Mouse (Mus musculus): ENCODE data around the gene Gal3st1. TPM values are rescaled to one million over a fixed set of nuclear protein-coding genes. Genes with fewer than 3 reads are reported as not detected.

Gene Gal3st1
- polyA plus RNA-seq, 1 experiment from 2014 or later, result 10.0 TPM

GRCm38 (mm10) chr11:3963610-3964415, 19.6 kb upstream of the Gal3st1 start, which contains the start of gene Pes1:
TSS of gene Pes1 (plus strand) at chr11:3963975.
- H3K27me3 ChIP-seq, result peaks cover 13% of the 10 kb centered on the region
- TF ChIP-seq CTCF (IDR thresholded peaks at IDR 0.05), result no peak
- peak; percentile 35 for ATAC-seq
- POLR2A ChIA-PET, result no interaction called here
- CTCF ChIA-PET, result interaction anchor here (0.8 to 1.3 kb wide), 3 partner anchors 11 to 25 kb away, joined by 3 read pairs; no protein-coding TSS in a partner anchor
- DNase-seq (ENCODE audit: low read depth, low spot score), result peak; percentile 77
- in situ Hi-C loops (cut with MboI; ENCODE audit: low pct_unique_long_range_greater_than_20kb), result no loop called here

GRCm38 (mm10) chr11:3964416-3965172, 18.8 kb upstream of the Gal3st1 start:
- in situ Hi-C loops (cut with MboI; ENCODE audit: low pct_unique_long_range_greater_than_20kb), result no loop called here
- ChIA-PET POLR2A (no interaction called here), CTCF (interaction anchor here (1.1 to 1.3 kb wide), 2 partner anchors 10 to 14 kb away, joined by 3 read pairs; no protein-coding TSS in a partner anchor)
- no peak for ATAC-seq
- no peak for TF ChIP-seq CTCF (IDR thresholded peaks at IDR 0.05)
- peaks cover 9% of the 10 kb centered on the region for H3K27me3 ChIP-seq
- no peak for DNase-seq (ENCODE audit: low read depth, low spot score)

DNA sequence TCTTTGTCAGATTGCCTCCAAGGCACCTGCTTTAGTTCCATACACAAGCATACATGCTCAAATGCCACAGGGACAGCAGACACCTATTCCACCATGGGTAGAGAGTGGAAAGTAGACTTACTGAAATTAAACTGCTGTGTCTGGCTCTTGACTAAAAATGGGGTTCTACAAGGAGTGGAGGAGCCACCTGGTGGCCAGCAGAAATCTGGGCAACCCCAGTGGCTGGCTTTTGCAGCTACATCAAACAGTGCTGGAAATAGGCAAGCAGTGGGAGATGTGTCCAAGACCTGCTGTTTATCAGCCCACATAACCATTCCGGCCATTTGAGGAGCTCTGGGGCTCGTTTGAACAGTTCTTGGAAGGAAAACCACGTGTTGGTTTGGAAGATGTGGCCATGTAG, 13.6 kb upstream of the Gal3st1 start:
- CTCF ChIA-PET, result no interaction called here

GRCm38 (mm10) chr11:3970361-3970760, 13.1 kb upstream of the Gal3st1 start:
- in situ Hi-C loops (cut with MboI; ENCODE audit: low pct_unique_long_range_greater_than_20kb), result no loop called here
- ChIA-PET POLR2A (interaction anchor here (1.1 kb wide), 1 partner anchor 11 kb away, joined by 3 read pairs; no protein-coding TSS in a partner anchor), CTCF (no interaction called here)
- no peak for TF ChIP-seq CTCF (IDR thresholded peaks at IDR 0.05)
- ATAC-seq (no peak), DNase-seq (ENCODE audit: low read depth, low spot score) (no peak)
- no peaks in the 10 kb centered on the region for H3K27me3 ChIP-seq

More for the DNA sequence above, 13.6 kb upstream of the Gal3st1 start:
- no peak for TF ChIP-seq CTCF (IDR thresholded peaks at IDR 0.05)
- POLR2A ChIA-PET, result interaction anchor here (1.1 kb wide), 1 partner anchor 12 kb away, joined by 3 read pairs; no protein-coding TSS in a partner anchor
- DNase-seq (ENCODE audit: low read depth, low spot score) (no peak), ATAC-seq (no peak)
- H3K27me3 ChIP-seq, result no peaks in the 10 kb centered on the region
- in situ Hi-C loops (cut with MboI; ENCODE audit: low pct_unique_long_range_greater_than_20kb), result no loop called here

DNA sequence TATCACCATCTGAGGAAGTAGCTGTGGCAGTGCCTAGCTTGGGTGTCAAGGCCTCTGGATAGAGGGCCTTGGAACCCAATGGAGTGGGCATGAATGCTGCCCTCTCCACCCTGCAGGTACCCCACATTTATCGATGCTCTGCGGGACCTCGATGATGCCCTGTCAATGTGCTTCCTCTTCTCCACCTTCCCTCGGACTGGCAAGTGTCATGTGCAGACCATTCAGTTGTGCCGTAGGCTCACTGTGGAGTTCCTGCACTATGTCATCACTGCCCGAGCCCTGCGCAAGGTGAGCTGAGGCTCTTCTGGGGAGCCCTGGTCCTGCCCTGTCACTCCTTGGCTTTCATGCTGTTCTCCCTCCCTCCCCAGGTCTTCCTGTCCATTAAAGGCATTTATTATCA, 10.4 kb upstream of the Gal3st1 start:
- no peak for DNase-seq (ENCODE audit: low read depth, low spot score)
- POLR2A ChIA-PET, result no interaction called here
- H3K27me3 ChIP-seq, result no peaks in the 10 kb centered on the region
- no peak for TF ChIP-seq CTCF (IDR thresholded peaks at IDR 0.05)
- CTCF ChIA-PET, result no interaction called here
- ATAC-seq, result no peak
- in situ Hi-C loops (cut with MboI; ENCODE audit: low pct_unique_long_range_greater_than_20kb), result no loop called here

DNA sequence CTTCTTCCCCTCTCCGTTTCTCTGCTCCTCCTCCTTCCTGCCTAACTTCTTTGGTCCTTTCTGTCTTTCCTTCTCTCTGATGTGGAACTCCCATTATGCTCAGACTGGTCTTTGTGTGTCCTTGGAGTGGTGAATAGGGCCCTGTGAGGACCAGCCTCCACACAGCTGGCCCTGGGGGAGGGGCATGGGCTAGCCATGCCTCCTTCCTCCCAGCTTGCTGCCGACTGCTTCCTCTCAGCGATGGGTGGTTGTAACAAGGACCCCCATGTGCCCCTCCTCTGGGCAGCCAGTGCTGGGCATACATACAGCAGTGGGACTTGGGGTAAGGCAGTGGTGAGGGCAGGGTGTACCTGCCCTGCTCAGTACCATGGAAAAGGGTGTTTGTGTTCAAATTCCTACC, 9.1 kb upstream of the Gal3st1 start:
- POLR2A ChIA-PET, result no interaction called here
- CTCF ChIA-PET, result interaction anchor here (1.0 kb wide), 1 partner anchor 10 kb away, joined by 3 read pairs; the partner anchor contains the start of gene Pes1
- DNase-seq (ENCODE audit: low read depth, low spot score) (no peak), ATAC-seq (no peak)
- no peak for TF ChIP-seq CTCF (IDR thresholded peaks at IDR 0.05)
- no peaks in the 10 kb centered on the region for H3K27me3 ChIP-seq
- in situ Hi-C loops (cut with MboI; ENCODE audit: low pct_unique_long_range_greater_than_20kb), result no loop called here

GRCm38 (mm10) chr11:3976678-3977077, 6.8 kb upstream of the Gal3st1 start, which contains the start of gene 4930556J24Rik:
TSS of gene 4930556J24Rik (minus strand) at chr11:3976778.
- no peak for DNase-seq (ENCODE audit: low read depth, low spot score)
- in situ Hi-C loops (cut with MboI; ENCODE audit: low pct_unique_long_range_greater_than_20kb), result no loop called here
- H3K27me3 ChIP-seq, result no peaks in the 10 kb centered on the region
- ChIA-PET CTCF (no interaction called here), POLR2A (no interaction called here)
- no peak for TF ChIP-seq CTCF (IDR thresholded peaks at IDR 0.05)
- no peak for ATAC-seq

DNA sequence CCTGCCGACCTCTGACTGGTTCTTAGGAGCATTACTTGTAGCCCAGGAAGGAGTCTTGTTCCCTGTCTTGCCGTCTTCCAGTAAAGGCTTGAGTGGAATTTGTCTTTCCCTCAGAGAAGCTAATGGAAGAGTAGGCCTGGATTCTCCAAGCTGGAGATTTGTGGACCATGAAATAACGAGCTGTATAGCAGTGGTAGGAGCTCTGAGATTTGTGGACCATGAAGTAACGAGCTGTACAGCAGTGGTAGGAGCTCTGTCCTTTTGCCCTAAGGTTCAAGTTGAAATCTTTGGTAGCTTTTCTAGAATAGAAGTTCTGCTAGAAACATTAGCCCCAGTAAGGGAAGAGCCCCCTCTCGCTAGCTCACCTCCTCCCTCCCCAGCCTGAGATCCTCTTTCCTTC, 5.0 kb upstream of the Gal3st1 start:
- ChIA-PET POLR2A (no interaction called here), CTCF (interaction anchor here (1.1 kb wide), 1 partner anchor 14 kb away, joined by 3 read pairs; no protein-coding TSS in a partner anchor)
- TF ChIP-seq CTCF (IDR thresholded peaks at IDR 0.05), result no peak
- in situ Hi-C loops (cut with MboI; ENCODE audit: low pct_unique_long_range_greater_than_20kb), result no loop called here
- DNase-seq (ENCODE audit: low read depth, low spot score) (no peak), ATAC-seq (no peak)
- H3K27me3 ChIP-seq, result no peaks in the 10 kb centered on the region

DNA sequence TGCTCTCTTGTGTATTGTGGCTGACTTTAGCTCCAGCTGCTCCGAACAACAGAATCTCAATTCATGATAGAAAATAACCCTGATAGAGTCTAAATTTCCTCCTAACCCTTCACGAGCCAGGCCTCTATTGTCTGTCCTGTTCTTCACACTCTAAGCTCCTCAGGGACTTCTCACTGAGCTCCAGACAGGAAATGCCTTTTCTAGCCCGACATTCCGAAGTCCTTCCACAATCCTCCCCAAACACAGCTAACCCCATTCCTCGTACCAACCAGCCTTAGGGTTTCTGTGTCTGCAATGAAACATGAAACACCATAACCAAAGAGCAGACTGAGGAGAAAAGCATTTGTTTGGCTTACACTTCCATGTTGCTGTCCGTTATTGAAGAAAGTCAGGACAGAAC, 1.9 kb upstream of the Gal3st1 start:
- ChIA-PET CTCF (interaction anchor here (1.4 kb wide), 1 partner anchor 10 kb away, joined by 4 read pairs; no protein-coding TSS in a partner anchor), POLR2A (interaction anchor here (0.9 kb wide), 1 partner anchor 12 kb away, joined by 3 read pairs; no protein-coding TSS in a partner anchor)
- in situ Hi-C loops (cut with MboI; ENCODE audit: low pct_unique_long_range_greater_than_20kb), result no loop called here
- DNase-seq (ENCODE audit: low read depth, low spot score), result no peak
- TF ChIP-seq CTCF (IDR thresholded peaks at IDR 0.05), result no peak
- H3K27me3 ChIP-seq, result no peaks in the 10 kb centered on the region
- no peak for ATAC-seq

DNA sequence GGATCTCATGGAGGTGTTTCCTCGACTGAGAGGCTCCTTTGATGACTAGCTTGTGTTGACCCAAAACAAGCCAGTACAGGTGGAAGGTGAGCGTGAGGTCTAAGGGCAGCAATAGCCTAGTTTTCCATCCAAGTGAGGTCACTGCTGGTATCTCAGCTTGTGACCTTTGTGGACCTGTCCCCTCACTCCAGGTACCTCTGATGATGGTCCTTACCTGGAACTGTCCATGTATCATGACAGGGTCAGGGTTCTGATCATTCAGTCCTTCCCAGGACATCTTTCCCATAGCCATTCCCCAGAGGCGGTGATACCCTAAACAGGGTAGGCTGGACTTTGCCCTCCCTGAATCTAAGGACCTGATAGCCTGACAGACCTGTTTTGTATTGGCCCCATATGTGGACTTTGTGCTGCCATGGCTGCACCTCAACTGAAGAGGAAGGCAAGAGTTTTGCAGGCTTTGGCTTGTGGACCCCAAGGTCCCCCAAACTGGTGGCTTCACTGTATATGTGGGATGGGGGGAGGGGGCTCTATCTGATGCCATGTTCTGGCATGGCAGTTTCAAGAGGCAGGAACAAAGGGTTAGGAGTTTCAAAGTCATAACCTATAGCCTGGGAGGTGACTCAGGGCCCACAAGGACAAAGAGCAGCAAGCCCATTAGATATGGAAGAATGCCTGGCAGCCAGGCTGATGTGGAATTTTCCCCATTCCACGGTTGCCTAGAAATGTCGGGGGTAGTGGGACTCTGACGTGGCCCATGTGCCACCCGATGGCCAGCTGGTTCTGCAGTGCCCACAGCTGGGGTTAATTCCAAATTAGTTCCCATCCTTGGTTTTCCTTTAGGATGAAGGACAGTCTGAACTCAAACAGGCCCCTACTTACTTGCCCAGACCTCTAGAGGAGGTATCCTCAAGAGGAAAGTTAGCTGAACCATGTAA, 894 bp upstream of the Gal3st1 start:
- ATAC-seq, result peak; percentile 57

More for the DNA sequence above, 894 bp upstream of the Gal3st1 start:
- TF ChIP-seq CTCF (IDR thresholded peaks at IDR 0.05), result no peak
- DNase-seq (ENCODE audit: low read depth, low spot score), result no peak
- H3K27me3 ChIP-seq, result no peaks in the 10 kb centered on the region
- in situ Hi-C loops (cut with MboI; ENCODE audit: low pct_unique_long_range_greater_than_20kb), result no loop called here
- CTCF ChIA-PET, result interaction anchor here (1.4 kb wide), 1 partner anchor 9 kb away, joined by 4 read pairs; no protein-coding TSS in a partner anchor
- POLR2A ChIA-PET, result no interaction called here
